Mouse (Mus musculus) ES-Bruce4 (cell line): ENCODE data around the gene Pip4k2a. TPM values are rescaled to one million over a fixed set of nuclear protein-coding genes. Genes with fewer than 3 reads are reported as not detected.
"Not testable (repeated sequence)": the region's sequence is repeated elsewhere in the genome, so short reads cannot be mapped to it uniquely, and the experiment has no call there.

ENCODE experiments used
- H3K27ac ChIP-seq: 2 replicates; pipeline ENCODE4 v1.5.1; 2012; ENCODE audit warnings: low read length, inconsistent platforms; ENCODE audit not compliant: insufficient read depth
- H3K27me3 ChIP-seq: 2 replicates; pipeline ENCODE4 v1.6.1; 2012; ENCODE audit warnings: mild to moderate bottlenecking, low read length, inconsistent platforms; ENCODE audit not compliant: control insufficient read depth, poor library complexity, insufficient read depth, severe bottlenecking
- H3K36me3 ChIP-seq: 2 replicates; pipeline ENCODE4 v1.6.1; 2012; ENCODE audit warnings: inconsistent platforms, mild to moderate bottlenecking, low read length, moderate library complexity; ENCODE audit not compliant: control insufficient read depth, poor library complexity, insufficient read depth, severe bottlenecking
- H3K4me1 ChIP-seq: one replicate; pipeline ENCODE4 v1.8.1; 2011; ENCODE audit warnings: low read length; ENCODE audit not compliant: control insufficient read depth, insufficient read depth
- H3K4me3 ChIP-seq: 2 replicates; pipeline ENCODE4 v1.5.1; 2011; ENCODE audit warnings: low read depth, mild to moderate bottlenecking, low read length
- H3K9ac ChIP-seq: 2 replicates; pipeline ENCODE4 v1.6.1; 2012; ENCODE audit warnings: low read depth, mild to moderate bottlenecking, inconsistent platforms; ENCODE audit not compliant: poor library complexity, severe bottlenecking
- H3K9me3 ChIP-seq: replicated peaks from 2 replicates; pipeline ENCODE4 v1.6.1; 2012; ENCODE audit warnings: mild to moderate bottlenecking, low read length, inconsistent platforms; ENCODE audit not compliant: control insufficient read depth, poor library complexity, insufficient read depth, severe bottlenecking
- CTCF ChIP-seq: IDR thresholded peaks from one replicate; pipeline ENCODE4 v1.8.1; 2011; ENCODE audit warnings: low read depth, low read length
- EP300 ChIP-seq: IDR thresholded peaks from 2 replicates; pipeline ENCODE4 v1.6.1; 2011; ENCODE audit warnings: low read depth, low read length; ENCODE audit not compliant: insufficient read depth
- POLR2A ChIP-seq: IDR thresholded peaks from one replicate; pipeline ENCODE4 v1.8.1; 2011; ENCODE audit warnings: low read length; ENCODE audit not compliant: insufficient read depth
- polyA plus RNA-seq: library from polyadenylated mRNA; stranded (reverse); fragments of >200 nt; gene quantifications from 2 replicates; pipeline ENCODE4 v1.2.4, GENCODE M21; 2011; ENCODE audit warnings: low read depth; ENCODE audit not compliant: missing spikeins, insufficient read depth, insufficient read length

The Pip4k2a gene
- polyA plus RNA-seq, 1 experiment, result 9.6 TPM

DNA sequence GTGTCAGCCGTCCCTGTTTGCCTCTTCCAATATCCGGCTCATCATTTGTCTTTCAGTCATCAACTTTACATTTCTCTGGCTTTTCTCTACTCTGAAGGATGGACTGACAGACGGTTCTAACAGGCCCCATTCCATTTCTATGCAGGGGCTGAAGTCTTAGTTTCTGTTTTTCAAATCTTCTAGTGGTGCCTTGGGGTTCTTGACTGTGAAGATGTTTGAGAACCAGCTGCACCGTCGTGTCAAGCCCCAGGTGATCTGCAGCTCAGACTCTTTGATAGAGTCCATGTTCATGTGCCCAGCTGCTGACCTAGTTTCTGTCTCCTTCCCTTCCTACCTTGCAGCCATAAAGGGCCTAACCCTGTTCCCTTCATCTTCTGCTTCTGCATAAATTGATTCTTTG lies 18.4 kb upstream of the Pip4k2a start:
- Histone ChIP-seq H3K4me3 (no peak overlapping the region), H3K9ac (no peak overlapping the region), H3K27me3 (no peaks in the 10 kb centered on the region), H3K27ac (no peak overlapping the region), H3K9me3 (no peaks in the 10 kb centered on the region), H3K4me1 (no peaks in the 10 kb centered on the region), H3K36me3 (no peaks in the 10 kb centered on the region)
- TF ChIP-seq CTCF, result no peak

DNA sequence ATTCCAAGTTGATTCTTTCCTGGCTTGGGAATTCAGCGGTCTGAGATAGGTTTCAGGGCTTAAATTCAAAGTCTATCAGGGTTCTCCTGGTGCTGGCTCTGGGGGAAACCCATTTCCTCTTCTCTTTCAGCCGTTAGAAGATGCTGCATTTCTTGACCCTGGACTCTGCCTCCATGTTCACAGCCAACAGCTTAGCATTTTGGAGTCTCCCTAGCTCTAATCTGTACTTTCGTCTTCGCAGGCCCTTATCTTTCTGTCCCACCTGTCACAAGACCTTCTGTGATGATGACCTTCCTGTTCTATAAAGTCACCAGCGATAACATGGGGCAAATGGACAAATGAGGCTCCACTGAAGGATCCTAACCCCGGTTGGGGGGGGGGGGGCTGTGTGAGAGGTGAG lies 13.5 kb upstream of the Pip4k2a start:
- H3K9ac ChIP-seq, result no peak overlapping the region
- H3K36me3 ChIP-seq, result no peaks in the 10 kb centered on the region
- no peak overlapping the region for H3K27ac ChIP-seq
- H3K4me3 ChIP-seq, result no peak overlapping the region
- no peaks in the 10 kb centered on the region for H3K9me3 ChIP-seq
- no peaks in the 10 kb centered on the region for H3K4me1 ChIP-seq
- H3K27me3 ChIP-seq, result no peaks in the 10 kb centered on the region
- TF ChIP-seq EP300 (no peak), CTCF (no peak), POLR2A (no peak)

DNA sequence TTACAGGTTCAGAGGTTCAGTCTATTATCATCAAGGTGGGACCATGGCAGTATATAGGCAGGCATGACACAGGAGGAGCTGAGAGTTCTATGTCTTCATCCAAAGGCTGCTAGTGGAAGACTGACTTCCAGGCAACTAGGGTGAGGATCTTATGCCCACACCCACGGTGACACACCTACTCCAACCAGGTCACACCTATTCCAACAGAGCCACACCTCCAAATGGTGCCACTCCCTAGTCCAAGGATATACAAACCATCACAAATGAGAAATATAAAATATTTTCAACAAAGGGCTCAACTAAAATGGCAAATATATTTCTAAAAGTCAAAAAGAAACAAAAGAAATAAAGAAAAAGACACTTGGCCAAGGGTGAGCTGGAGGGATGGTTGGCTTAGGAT lies 12.6 kb upstream of the Pip4k2a start:
- not testable (repeated sequence) for H3K4me1 ChIP-seq, H3K27me3 ChIP-seq, H3K27ac ChIP-seq, H3K9me3 ChIP-seq, H3K36me3 ChIP-seq, H3K9ac ChIP-seq, H3K4me3 ChIP-seq

DNA sequence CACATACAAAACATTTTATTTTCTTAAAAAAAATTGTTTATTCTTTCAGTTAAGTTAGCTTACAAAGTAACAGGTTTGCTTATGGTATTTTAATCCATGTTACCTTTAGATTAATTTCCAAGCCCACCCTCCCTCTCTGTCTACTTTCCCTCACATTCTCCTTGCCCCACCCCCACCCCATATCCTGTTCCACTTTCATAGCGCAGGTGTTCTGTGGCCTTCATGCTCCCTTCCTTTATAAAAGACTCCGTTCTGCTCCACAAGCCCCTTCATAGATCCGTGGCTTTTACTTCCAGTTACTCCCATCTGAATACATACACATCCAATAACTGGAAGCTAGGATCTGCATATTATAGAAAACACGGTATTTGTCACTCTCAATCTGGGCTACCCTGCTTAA lies 9.7 kb upstream of the Pip4k2a start:
- Histone ChIP-seq H3K4me1 (no peaks in the 10 kb centered on the region), H3K4me3 (no peak overlapping the region), H3K27me3 (no peaks in the 10 kb centered on the region), H3K36me3 (no peaks in the 10 kb centered on the region), H3K9me3 (no peaks in the 10 kb centered on the region), H3K9ac (no peak overlapping the region), H3K27ac (no peak overlapping the region)
- no peak for TF ChIP-seq CTCF
- no peak for TF ChIP-seq EP300
- no peak for TF ChIP-seq POLR2A

DNA sequence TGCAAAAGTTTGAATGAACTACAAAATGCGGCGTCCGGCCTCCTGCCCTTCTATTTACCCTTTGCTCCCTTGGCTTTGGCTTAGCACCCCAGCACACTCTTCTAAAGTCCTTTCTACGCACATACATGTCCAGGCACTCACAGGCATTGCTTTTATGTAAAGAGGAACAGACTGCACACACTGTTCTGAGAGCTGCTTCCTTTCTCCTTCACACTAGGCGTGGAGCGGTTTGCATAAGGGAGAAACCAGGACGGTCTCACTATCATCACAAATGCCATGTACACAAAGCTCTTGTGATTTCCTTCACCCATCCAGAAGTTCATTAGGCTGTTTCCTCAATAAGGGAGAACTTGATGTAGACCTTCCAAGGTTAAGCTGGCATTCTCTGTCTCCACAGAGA lies 8.2 kb upstream of the Pip4k2a start:
- H3K9ac ChIP-seq, result no peak overlapping the region
- no peaks in the 10 kb centered on the region for H3K36me3 ChIP-seq
- H3K4me3 ChIP-seq, result no peak overlapping the region
- no peak overlapping the region for H3K27ac ChIP-seq
- no peaks in the 10 kb centered on the region for H3K27me3 ChIP-seq
- H3K9me3 ChIP-seq, result no peaks in the 10 kb centered on the region
- no peaks in the 10 kb centered on the region for H3K4me1 ChIP-seq
- TF ChIP-seq CTCF, result no peak
- TF ChIP-seq EP300, result no peak
- no peak for TF ChIP-seq POLR2A

DNA sequence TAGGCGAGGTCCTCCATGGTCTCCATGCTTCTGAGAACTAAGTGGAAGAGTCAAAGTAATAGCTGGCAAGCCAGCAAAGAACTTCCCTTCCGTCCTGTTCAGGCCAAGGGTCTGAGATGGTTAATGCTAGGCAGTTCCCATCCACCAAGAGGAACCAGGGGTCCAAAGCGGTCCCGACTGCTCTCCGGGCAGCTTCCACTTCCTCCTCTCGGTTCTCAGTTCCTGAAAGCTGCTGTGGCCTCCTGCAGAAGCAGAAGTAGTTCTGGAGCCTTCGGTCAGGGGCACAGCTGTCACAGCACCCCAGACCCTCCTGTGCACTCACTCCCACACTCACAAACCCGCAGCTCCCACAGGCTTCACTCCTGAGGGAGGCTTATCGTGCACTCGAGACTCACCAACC lies 6.9 kb upstream of the Pip4k2a start:
- no peaks in the 10 kb centered on the region for H3K27me3 ChIP-seq
- H3K4me1 ChIP-seq, result no peaks in the 10 kb centered on the region
- H3K27ac ChIP-seq, result no peak overlapping the region
- no peak overlapping the region for H3K4me3 ChIP-seq
- no peak overlapping the region for H3K9ac ChIP-seq
- H3K36me3 ChIP-seq, result no peaks in the 10 kb centered on the region
- no peaks in the 10 kb centered on the region for H3K9me3 ChIP-seq
- no peak for TF ChIP-seq CTCF
- no peak for TF ChIP-seq POLR2A
- no peak for TF ChIP-seq EP300

DNA sequence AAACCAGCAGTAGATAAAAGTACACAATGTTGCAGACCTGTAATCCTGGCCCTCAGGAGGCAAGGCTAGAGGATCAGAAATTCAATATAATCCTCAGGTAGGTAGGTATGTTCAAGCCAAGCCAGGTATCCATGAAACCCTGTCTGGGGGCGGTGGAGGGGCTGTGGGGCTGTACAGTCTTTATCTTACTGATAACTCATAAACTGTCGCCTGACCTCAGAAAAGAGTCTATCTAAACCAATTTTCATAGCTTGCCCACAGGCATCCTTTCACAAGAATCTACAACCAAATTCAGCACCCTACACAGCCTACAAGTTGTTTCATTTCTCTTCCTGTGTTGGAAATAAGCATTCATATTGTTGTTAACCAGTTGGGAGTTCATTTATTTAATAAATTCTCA lies 1.5 kb upstream of the Pip4k2a start:
- Histone ChIP-seq H3K27ac (no peak overlapping the region), H3K9me3 (no peaks in the 10 kb centered on the region), H3K9ac (no peak overlapping the region), H3K27me3 (peaks cover 3% of the 10 kb centered on the region; the same call in 1 of the 2 replicates), H3K4me3 (no peak overlapping the region), H3K4me1 (no peaks in the 10 kb centered on the region), H3K36me3 (no peaks in the 10 kb centered on the region)
- no peak for TF ChIP-seq CTCF
- no peak for TF ChIP-seq EP300
- TF ChIP-seq POLR2A, result no peak
